ENCODE assay signal across 28 mouse cellular contexts in genomic region chr2:136623808-136624489, GRCm38 (mm10).
DNase-seq lines count a peak whose midpoint lies in the region; ATAC-seq lines count a peak whose summit lies in the region.
"Had no signal": no experiment of that assay in that cellular context is flagged by ENCODE, and none has a peak within 500 bp of the region (broad histone marks: within the 10 kb centered on the region; RNA-seq: fewer than 3 reads in every experiment).

No protein-coding gene starts in this region.

- no peak overlapping the region for H3K4me2 ChIP-seq in neural tube, embryonic 13.5 days
- H3K4me2 ChIP-seq: embryonic facial prominence, embryonic 15.5 days; forebrain, embryonic 12.5 days; heart, embryonic 13.5 days; hindbrain, embryonic 14.5 days; liver, embryonic 12.5 days; midbrain, embryonic 13.5 days had no signal

- H3K27ac ChIP-seq in neural tube, embryonic 13.5 days (replicated peaks): 0 out of 2 replicates have a peak overlapping the region, but pooled peaks have one; percentile 10
- H3K27ac ChIP-seq: embryonic facial prominence, embryonic 15.5 days; forebrain, embryonic 12.5 days; heart, embryonic 13.5 days; hindbrain, embryonic 14.5 days; left cerebral cortex, adult 2 months; liver, embryonic 12.5 days; midbrain, embryonic 13.5 days; stomach, postnatal 0 days had no signal

- no peaks in the 10 kb centered on the region for H3K9me3 ChIP-seq in neural tube, embryonic 13.5 days
- H3K9me3 ChIP-seq: embryonic facial prominence, embryonic 15.5 days; forebrain, embryonic 12.5 days; heart, embryonic 13.5 days; liver, embryonic 12.5 days; midbrain, embryonic 13.5 days had no signal

- H3K4me3 ChIP-seq in neural tube, embryonic 13.5 days: no peak overlapping the region
- H3K4me3 ChIP-seq: embryonic facial prominence, embryonic 15.5 days; forebrain, embryonic 12.5 days; heart, embryonic 13.5 days; left cerebral cortex, adult 2 months; liver, embryonic 12.5 days; midbrain, embryonic 13.5 days had no signal

- H3K27me3 ChIP-seq in neural tube, embryonic 13.5 days: no peaks in the 10 kb centered on the region
- H3K27me3 ChIP-seq: embryonic facial prominence, embryonic 15.5 days; forebrain, embryonic 12.5 days; heart, embryonic 13.5 days; liver, embryonic 12.5 days; midbrain, embryonic 13.5 days had no signal

- ATAC-seq in neural tube, embryonic 13.5 days (ENCODE audit: low read depth): no peak
- ATAC-seq: forebrain, postnatal 0 days; intestine, postnatal 0 days; liver, embryonic 12.5 days; liver, postnatal 0 days; midbrain, embryonic 13.5 days had no signal

- 52% methylated on average over 5 of the region's 5 CpGs for WGBS in neural tube, embryonic 13.5 days

- no peak overlapping the region for H3K9ac ChIP-seq in neural tube, embryonic 13.5 days
- H3K9ac ChIP-seq: embryonic facial prominence, embryonic 15.5 days; forebrain, embryonic 12.5 days; forebrain, postnatal 0 days; heart, embryonic 13.5 days; hindbrain, embryonic 14.5 days; liver, embryonic 12.5 days; liver, postnatal 0 days; midbrain, embryonic 13.5 days had no signal

- no peaks in the 10 kb centered on the region for H3K36me3 ChIP-seq in neural tube, embryonic 13.5 days
- H3K36me3 ChIP-seq: embryonic facial prominence, embryonic 15.5 days; forebrain, embryonic 12.5 days; heart, embryonic 13.5 days; liver, embryonic 12.5 days; midbrain, embryonic 13.5 days had no signal

- peak; percentile 2 for DNase-seq in embryo, embryonic 11 days
- DNase-seq in embryo, embryonic 10.5 days (ENCODE audit: low spot score): no peak
- DNase-seq in neural tube, embryonic 10.5 days (ENCODE audit: extremely low spot score, low spot score): no peak
- peak; percentile 34 for DNase-seq in retina, embryonic 14.5 days (ENCODE audit: low spot score)
- no peak for DNase-seq in layer of hippocampus, adult 8-10 months (ENCODE audit: low spot score in 2 of 2)
- DNase-seq in liver: no peak
- DNase-seq: adrenal gland, postnatal 25 days; cerebellum, adult 18-20 months; cerebellum, postnatal 25 days; forebrain, postnatal 0 days; gastrocnemius, postnatal 10 days; heart, postnatal 10 days; kidney, adult 9 months; kidney, postnatal 14 days; liver, postnatal 0 days; lung, postnatal 36 days; thymus, adult 18-20 months; thymus, postnatal 25 days had no signal

- H3K4me1 ChIP-seq in neural tube, embryonic 13.5 days (replicated peaks): no peaks in the 10 kb centered on the region
- H3K4me1 ChIP-seq: embryonic facial prominence, embryonic 15.5 days; heart, embryonic 13.5 days; liver, embryonic 12.5 days; midbrain, embryonic 13.5 days had no signal

Comparison
In these comparisons a context has a peak if more than half of its experiments do, and no peak if none do; other contexts are left out.
1. DNase-seq: peak in embryo, embryonic 11 days (single experiment) and retina, embryonic 14.5 days (single experiment); none in embryo, embryonic 10.5 days (single experiment), neural tube, embryonic 10.5 days (single experiment), layer of hippocampus, adult 8-10 months (0 of 2) and liver (single experiment).